Mouse (Mus musculus): ENCODE measurements around the gene Kctd14. TPM values are rescaled to one million over a fixed set of nuclear protein-coding genes. Genes with fewer than 3 reads are reported as not detected.
A peak's percentile ranks its signal among the peaks of the same experiment; 100 is the strongest.
"Not testable (repeated sequence)": the region's sequence is repeated elsewhere in the genome, so short reads cannot be mapped to it uniquely, and the experiment has no call there.

The Kctd14 gene
- under 1 TPM; 0.13 to 0.39 TPM for total RNA-seq (2021)
- 0.23 and 0.61 TPM in 2 replicates for polyA plus RNA-seq (2012; rRNA removed)
- long read RNA-seq = 0 reads

GRCm38 (mm10) chr7:97451023-97451422, at the start of gene Kctd14:
Gene Kctd14 (plus strand): TSS chr7:97451323.
- H3K4me3 ChIP-seq; H3K79me2 ChIP-seq (replicated peaks; ENCODE audit: control insufficient read depth, insufficient read depth, low read length); H3K4me1 ChIP-seq (ENCODE audit: control insufficient read depth, insufficient read depth, low read length); H3K27me3 ChIP-seq (ENCODE audit: control insufficient read depth, insufficient read depth, low read length); H3K36me3 ChIP-seq (ENCODE audit: control insufficient read depth, insufficient read depth, low read length); intact Hi-C loops (cut with DNase I); DNase-seq; H3K9ac ChIP-seq (ENCODE audit: low read depth, low read length); H3K27ac ChIP-seq: not testable (repeated sequence)
- 49% methylated on average over 2 of the region's 2 CpGs for WGBS

DNA sequence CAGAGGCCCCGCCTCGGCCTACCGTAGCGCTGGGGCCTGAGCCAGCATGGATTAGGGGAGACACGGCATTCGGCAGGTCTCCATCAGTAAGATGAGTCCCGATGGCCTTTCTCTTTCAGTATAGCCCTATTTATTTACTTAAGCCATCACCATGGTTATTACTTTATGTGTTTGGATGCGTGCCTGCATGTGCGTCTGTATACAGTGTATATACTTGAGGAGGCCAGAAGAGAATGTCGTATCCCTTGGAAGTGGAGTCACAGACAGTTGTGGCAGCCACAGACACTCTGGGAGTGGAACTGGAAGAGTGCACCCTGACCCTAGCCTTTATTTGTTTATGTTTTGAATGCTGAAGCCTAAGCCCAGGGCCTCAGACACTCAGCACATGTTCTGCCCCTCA, 44.0 kb upstream of the Kctd14 start:
- Histone ChIP-seq H3K36me3 (ENCODE audit: control insufficient read depth, insufficient read depth, low read length) (peaks cover 8% of the 10 kb centered on the region), H3K79me2 (replicated peaks; ENCODE audit: control insufficient read depth, insufficient read depth, low read length) (no peaks in the 10 kb centered on the region), H3K27ac (no peak overlapping the region), H3K27me3 (ENCODE audit: control insufficient read depth, insufficient read depth, low read length) (no peaks in the 10 kb centered on the region), H3K4me3 (no peak overlapping the region), H3K4me1 (ENCODE audit: control insufficient read depth, insufficient read depth, low read length) (no peaks in the 10 kb centered on the region; the same call in 1 of the 2 replicates), H3K9ac (ENCODE audit: low read depth, low read length) (no peak overlapping the region)
- DNase-seq = no peak
- TF ChIP-seq POLR2A (IDR thresholded peaks at IDR 0.05; ENCODE audit: insufficient read depth, low read depth, low read length) = no peak
- TF ChIP-seq EP300 (IDR thresholded peaks at IDR 0.05; ENCODE audit: insufficient read depth, low read depth, low read length) = no peak
- no peak for TF ChIP-seq CTCF (IDR thresholded peaks at IDR 0.05)
- intact Hi-C loops (cut with DNase I) = no loop called here
- 69% methylated on average over 10 of the region's 10 CpGs for WGBS

GRCm38 (mm10) chr7:97411106-97411505, 40.0 kb upstream of the Kctd14 start:
- H3K27me3 ChIP-seq (ENCODE audit: control insufficient read depth, insufficient read depth, low read length) = no peaks in the 10 kb centered on the region
- no peak overlapping the region for H3K27ac ChIP-seq
- no peak overlapping the region for H3K4me3 ChIP-seq
- H3K4me1 ChIP-seq (ENCODE audit: control insufficient read depth, insufficient read depth, low read length) = peaks cover 7% of the 10 kb centered on the region
- WGBS = 94% methylated on average over 2 of the region's 2 CpGs
- no peak overlapping the region for H3K9ac ChIP-seq (ENCODE audit: low read depth, low read length)
- H3K36me3 ChIP-seq (ENCODE audit: control insufficient read depth, insufficient read depth, low read length) = peaks cover 6% of the 10 kb centered on the region
- intact Hi-C loops (cut with DNase I) = no loop called here
- TF ChIP-seq CTCF (IDR thresholded peaks at IDR 0.05) (no peak), POLR2A (IDR thresholded peaks at IDR 0.05; ENCODE audit: insufficient read depth, low read depth, low read length) (no peak), EP300 (IDR thresholded peaks at IDR 0.05; ENCODE audit: insufficient read depth, low read depth, low read length) (no peak)
- DNase-seq = no peak
- H3K79me2 ChIP-seq (replicated peaks; ENCODE audit: control insufficient read depth, insufficient read depth, low read length) = peaks cover 2% of the 10 kb centered on the region; the same call in 1 of the 2 replicates

DNA sequence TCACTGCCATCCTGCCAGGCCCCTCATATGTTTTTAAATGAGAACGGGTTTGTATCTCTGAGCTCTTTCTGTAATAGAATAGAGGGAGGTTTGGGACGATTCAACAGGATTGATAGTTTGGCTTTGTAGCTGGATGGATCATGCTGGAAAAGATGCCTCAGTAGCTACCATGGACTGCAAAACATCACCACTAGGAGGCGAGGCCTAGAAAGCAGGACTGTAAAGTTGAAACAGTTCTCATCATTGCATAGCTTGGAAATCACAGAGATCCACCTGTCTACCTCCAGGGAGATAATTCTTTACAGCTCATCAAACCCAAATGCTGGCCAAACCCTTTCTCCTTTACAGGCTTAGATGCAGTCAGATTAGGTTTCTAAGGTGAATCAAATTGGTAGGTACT, 39.5 kb upstream of the Kctd14 start:
- H3K4me3 ChIP-seq = no peak overlapping the region
- no peak overlapping the region for H3K9ac ChIP-seq (ENCODE audit: low read depth, low read length)
- H3K4me1 ChIP-seq (ENCODE audit: control insufficient read depth, insufficient read depth, low read length) = peaks cover 7% of the 10 kb centered on the region
- DNase-seq = no peak
- peaks cover 6% of the 10 kb centered on the region for H3K36me3 ChIP-seq (ENCODE audit: control insufficient read depth, insufficient read depth, low read length)
- 80% methylated on average over 3 of the region's 3 CpGs for WGBS
- no peak overlapping the region for H3K27ac ChIP-seq
- intact Hi-C loops (cut with DNase I) = no loop called here
- peaks cover 2% of the 10 kb centered on the region; the same call in 1 of the 2 replicates for H3K79me2 ChIP-seq (replicated peaks; ENCODE audit: control insufficient read depth, insufficient read depth, low read length)
- TF ChIP-seq POLR2A (IDR thresholded peaks at IDR 0.05; ENCODE audit: insufficient read depth, low read depth, low read length) = no peak
- TF ChIP-seq CTCF (IDR thresholded peaks at IDR 0.05) = peak; percentile 36
- no peaks in the 10 kb centered on the region for H3K27me3 ChIP-seq (ENCODE audit: control insufficient read depth, insufficient read depth, low read length)

GRCm38 (mm10) chr7:97413981-97414380, 37.1 kb upstream of the Kctd14 start:
- Histone ChIP-seq H3K27ac (peak overlapping the region; percentile 70), H3K4me1 (ENCODE audit: control insufficient read depth, insufficient read depth, low read length) (peaks cover 17% of the 10 kb centered on the region)
- WGBS = 69% methylated on average over 1 of the region's 1 CpGs

DNA sequence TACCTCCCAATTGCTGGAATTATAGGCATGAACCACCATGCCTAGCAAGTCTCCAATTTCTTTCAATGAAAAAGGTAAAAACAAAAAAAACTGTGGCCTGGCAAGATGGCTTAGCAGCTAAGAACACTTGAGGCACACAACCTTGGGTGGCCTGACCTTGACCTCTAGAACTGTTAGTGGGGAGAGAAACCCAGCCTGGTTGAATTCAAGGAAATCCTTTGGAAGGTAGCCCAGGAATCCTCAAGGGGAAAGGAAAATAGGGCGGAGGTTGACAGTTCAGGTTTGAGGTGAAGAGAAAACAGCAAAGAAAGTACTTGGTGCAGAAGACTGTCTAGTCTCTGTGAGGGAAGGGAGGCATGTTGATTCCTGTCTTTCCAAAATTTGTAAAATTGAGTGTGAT, 36.7 kb upstream of the Kctd14 start:
- 9% methylated on average over 1 of the region's 1 CpGs for WGBS
- no peak overlapping the region; the same call in 1 of the 2 replicates for H3K4me3 ChIP-seq
- peaks cover 2% of the 10 kb centered on the region; the same call in 1 of the 2 replicates for H3K79me2 ChIP-seq (replicated peaks; ENCODE audit: control insufficient read depth, insufficient read depth, low read length)
- H3K9ac ChIP-seq (ENCODE audit: low read depth, low read length) = peak overlapping the region; percentile 20
- TF ChIP-seq CTCF (IDR thresholded peaks at IDR 0.05) (no peak), EP300 (IDR thresholded peaks at IDR 0.05; ENCODE audit: insufficient read depth, low read depth, low read length) (peak; percentile 58; the same call in 1 of the 2 replicates)
- peaks cover 6% of the 10 kb centered on the region for H3K36me3 ChIP-seq (ENCODE audit: control insufficient read depth, insufficient read depth, low read length)
- H3K4me1 ChIP-seq (ENCODE audit: control insufficient read depth, insufficient read depth, low read length) = peaks cover 19% of the 10 kb centered on the region
- no peaks in the 10 kb centered on the region for H3K27me3 ChIP-seq (ENCODE audit: control insufficient read depth, insufficient read depth, low read length)
- intact Hi-C loops (cut with DNase I) = loop anchor here (2.0 kb wide), 2 partner anchors 14 to 22 kb away; partner anchors contain the start of gene Ndufc2
- H3K27ac ChIP-seq = peak overlapping the region; percentile 82
- DNase-seq = peak in 1 of 2 experiments; percentile 55

More at GRCm38 (mm10) chr7:97413981-97414380, 37.1 kb upstream of the Kctd14 start:
- no peak for DNase-seq
- Histone ChIP-seq H3K36me3 (ENCODE audit: control insufficient read depth, insufficient read depth, low read length) (peaks cover 6% of the 10 kb centered on the region), H3K79me2 (replicated peaks; ENCODE audit: control insufficient read depth, insufficient read depth, low read length) (peaks cover 2% of the 10 kb centered on the region; the same call in 1 of the 2 replicates), H3K4me3 (no peak overlapping the region), H3K27me3 (ENCODE audit: control insufficient read depth, insufficient read depth, low read length) (no peaks in the 10 kb centered on the region), H3K9ac (ENCODE audit: low read depth, low read length) (no peak overlapping the region)
- TF ChIP-seq CTCF (IDR thresholded peaks at IDR 0.05) (no peak), EP300 (IDR thresholded peaks at IDR 0.05; ENCODE audit: insufficient read depth, low read depth, low read length) (no peak), POLR2A (IDR thresholded peaks at IDR 0.05; ENCODE audit: insufficient read depth, low read depth, low read length) (no peak)
- intact Hi-C loops (cut with DNase I) = loop anchor here (2.0 kb wide), 2 partner anchors 13 to 21 kb away; partner anchors contain the start of gene Ndufc2

All from heart, adult 2 months (tissue).